Mouse (Mus musculus): ENCODE results near the gene Mlf1. TPM values are rescaled to one million over a fixed set of nuclear protein-coding genes. Genes with fewer than 3 reads are reported as not detected.

Mlf1 gene
- polyA plus RNA-seq (2012; ENCODE audit: insufficient read depth, insufficient read length, missing spikeins), result 1.2 TPM in 1 of 2 replicates, not detected in the other

- H3K4me3 ChIP-seq (ENCODE audit: insufficient read depth, low read length), result peak within 1 kb of the TSS; percentile 55
- no peak within 1 kb of the TSS for H3K27ac ChIP-seq (ENCODE audit: insufficient read depth, low read depth, low read length)
- TF ChIP-seq POLR2A (IDR thresholded peaks at IDR 0.05; ENCODE audit: borderline replicate concordance, low read depth, low read length), result no peak
- no peak for TF ChIP-seq CTCF (IDR thresholded peaks at IDR 0.05; ENCODE audit: low read depth, low read length)
- H3K4me1 ChIP-seq (ENCODE audit: control insufficient read depth, insufficient read depth, low read length), result peaks cover 2% of the 10 kb centered on the region; the same call in 1 of the 2 replicates
These were observed at the start of gene Mlf1 for GRCm38 (mm10) chr3:67373872-67374271. Gene Mlf1 (plus strand): TSS chr3:67374097.

- no peak overlapping the region for H3K4me3 ChIP-seq (ENCODE audit: insufficient read depth, low read length)
- H3K4me1 ChIP-seq (ENCODE audit: control insufficient read depth, insufficient read depth, low read length), result no peaks in the 10 kb centered on the region
- TF ChIP-seq POLR2A (IDR thresholded peaks at IDR 0.05; ENCODE audit: borderline replicate concordance, low read depth, low read length) (no peak), CTCF (IDR thresholded peaks at IDR 0.05; ENCODE audit: low read depth, low read length) (no peak)
These were observed 34.3 kb upstream of the Mlf1 start for GRCm38 (mm10) chr3:67339558-67339957.

GRCm38 (mm10) chr3:67340921-67341320 is 33.0 kb upstream of the Mlf1 start:
- Histone ChIP-seq H3K4me3 (ENCODE audit: insufficient read depth, low read length) (no peak overlapping the region), H3K27ac (ENCODE audit: insufficient read depth, low read depth, low read length) (no peak overlapping the region), H3K4me1 (ENCODE audit: control insufficient read depth, insufficient read depth, low read length) (no peaks in the 10 kb centered on the region)
- TF ChIP-seq POLR2A (IDR thresholded peaks at IDR 0.05; ENCODE audit: borderline replicate concordance, low read depth, low read length) (no peak), CTCF (IDR thresholded peaks at IDR 0.05; ENCODE audit: low read depth, low read length) (no peak)

More at GRCm38 (mm10) chr3:67339558-67339957, 34.3 kb upstream of the Mlf1 start:
- H3K27ac ChIP-seq (ENCODE audit: insufficient read depth, low read depth, low read length), result no peak overlapping the region

GRCm38 (mm10) chr3:67343004-67343662 is 30.8 kb upstream of the Mlf1 start:
- no peak overlapping the region for H3K27ac ChIP-seq (ENCODE audit: insufficient read depth, low read depth, low read length)
- TF ChIP-seq CTCF (IDR thresholded peaks at IDR 0.05; ENCODE audit: low read depth, low read length), result no peak
- no peak for TF ChIP-seq POLR2A (IDR thresholded peaks at IDR 0.05; ENCODE audit: borderline replicate concordance, low read depth, low read length)
- no peaks in the 10 kb centered on the region for H3K4me1 ChIP-seq (ENCODE audit: control insufficient read depth, insufficient read depth, low read length)
- H3K4me3 ChIP-seq (ENCODE audit: insufficient read depth, low read length), result no peak overlapping the region

GRCm38 (mm10) chr3:67344599-67344998 is 29.3 kb upstream of the Mlf1 start:
- H3K4me1 ChIP-seq (ENCODE audit: control insufficient read depth, insufficient read depth, low read length), result no peaks in the 10 kb centered on the region
- no peak for TF ChIP-seq POLR2A (IDR thresholded peaks at IDR 0.05; ENCODE audit: borderline replicate concordance, low read depth, low read length)
- no peak for TF ChIP-seq CTCF (IDR thresholded peaks at IDR 0.05; ENCODE audit: low read depth, low read length)
- H3K27ac ChIP-seq (ENCODE audit: insufficient read depth, low read depth, low read length), result no peak overlapping the region
- H3K4me3 ChIP-seq (ENCODE audit: insufficient read depth, low read length), result no peak overlapping the region

GRCm38 (mm10) chr3:67346674-67347073 is 27.2 kb upstream of the Mlf1 start:
- TF ChIP-seq POLR2A (IDR thresholded peaks at IDR 0.05; ENCODE audit: borderline replicate concordance, low read depth, low read length) (no peak), CTCF (IDR thresholded peaks at IDR 0.05; ENCODE audit: low read depth, low read length) (no peak)
- no peak overlapping the region for H3K4me3 ChIP-seq (ENCODE audit: insufficient read depth, low read length)
- H3K4me1 ChIP-seq (ENCODE audit: control insufficient read depth, insufficient read depth, low read length), result no peaks in the 10 kb centered on the region
- no peak overlapping the region for H3K27ac ChIP-seq (ENCODE audit: insufficient read depth, low read depth, low read length)

GRCm38 (mm10) chr3:67351406-67352127 is 22.3 kb upstream of the Mlf1 start:
- H3K4me3 ChIP-seq (ENCODE audit: insufficient read depth, low read length), result no peak overlapping the region
- no peak for TF ChIP-seq CTCF (IDR thresholded peaks at IDR 0.05; ENCODE audit: low read depth, low read length)
- no peak for TF ChIP-seq POLR2A (IDR thresholded peaks at IDR 0.05; ENCODE audit: borderline replicate concordance, low read depth, low read length)
- H3K4me1 ChIP-seq (ENCODE audit: control insufficient read depth, insufficient read depth, low read length), result no peaks in the 10 kb centered on the region
- H3K27ac ChIP-seq (ENCODE audit: insufficient read depth, low read depth, low read length), result no peak overlapping the region

- TF ChIP-seq POLR2A (IDR thresholded peaks at IDR 0.05; ENCODE audit: borderline replicate concordance, low read depth, low read length), result no peak
- no peak for TF ChIP-seq CTCF (IDR thresholded peaks at IDR 0.05; ENCODE audit: low read depth, low read length)
These were observed 21.7 kb upstream of the Mlf1 start for GRCm38 (mm10) chr3:67352128-67352762.

GRCm38 (mm10) chr3:67352763-67353149 is 21.1 kb upstream of the Mlf1 start:
- H3K27ac ChIP-seq (ENCODE audit: insufficient read depth, low read depth, low read length), result no peak overlapping the region
- no peaks in the 10 kb centered on the region for H3K4me1 ChIP-seq (ENCODE audit: control insufficient read depth, insufficient read depth, low read length)
- TF ChIP-seq POLR2A (IDR thresholded peaks at IDR 0.05; ENCODE audit: borderline replicate concordance, low read depth, low read length) (no peak), CTCF (IDR thresholded peaks at IDR 0.05; ENCODE audit: low read depth, low read length) (no peak)
- no peak overlapping the region for H3K4me3 ChIP-seq (ENCODE audit: insufficient read depth, low read length)

More at GRCm38 (mm10) chr3:67352128-67352762, 21.7 kb upstream of the Mlf1 start:
- H3K4me1 ChIP-seq (ENCODE audit: control insufficient read depth, insufficient read depth, low read length), result no peaks in the 10 kb centered on the region
- H3K27ac ChIP-seq (ENCODE audit: insufficient read depth, low read depth, low read length), result no peak overlapping the region
- no peak overlapping the region for H3K4me3 ChIP-seq (ENCODE audit: insufficient read depth, low read length)
